Mouse (Mus musculus): ENCODE measurements around the gene Inf2. TPM values are rescaled to one million over a fixed set of nuclear protein-coding genes. Genes with fewer than 3 reads are reported as not detected.

Gene Inf2
- 10 to 100 TPM in 1 of 2 experiments, 1 to 10 TPM in 1; 9.9 to 11.0 TPM for polyA plus RNA-seq (2017; shearing (Covaris generic))

DNA sequence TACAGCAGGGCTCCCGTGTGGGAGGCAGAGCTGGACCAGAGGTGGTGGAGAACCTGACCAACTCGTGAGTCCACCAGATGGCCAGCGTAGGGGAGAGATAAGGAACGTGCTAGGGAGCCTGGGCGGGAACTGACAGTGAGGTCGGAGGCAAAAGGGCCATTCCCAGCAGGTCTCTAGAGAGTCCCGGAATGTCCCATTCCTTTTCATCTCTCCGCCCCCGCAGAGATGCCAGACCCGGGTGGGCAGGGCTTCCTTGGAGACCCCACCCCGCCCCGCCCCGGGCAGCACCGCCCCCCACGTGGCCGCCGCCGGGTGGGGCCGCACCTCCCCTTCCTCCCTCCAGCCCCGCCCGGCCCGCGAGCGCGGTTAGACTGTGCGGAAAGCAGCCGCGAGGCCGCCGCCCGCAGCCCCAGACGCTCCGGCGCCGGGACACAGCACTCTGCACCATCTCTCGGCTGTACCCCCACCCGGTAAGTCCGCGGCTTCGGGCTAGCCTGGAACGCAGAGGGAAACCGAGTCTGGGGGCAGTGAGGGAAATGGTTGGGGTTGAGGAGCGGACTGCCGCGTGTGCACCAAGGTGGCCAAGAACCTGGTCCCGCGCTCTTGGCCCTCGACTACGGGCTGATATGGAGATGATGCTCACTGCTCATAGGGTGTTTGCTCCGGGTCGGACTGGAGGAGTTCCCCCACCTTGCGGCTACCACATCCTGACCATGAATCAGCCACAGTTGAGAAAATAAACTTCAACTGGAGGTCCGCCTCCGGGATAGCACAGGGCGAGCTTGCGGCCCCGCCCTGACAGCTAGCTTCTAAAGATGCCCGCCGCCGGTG is at the start of gene Inf2:
Gene Inf2 (plus strand): TSS at position 359 of the 831 bp plus-strand sequence.
- peak; percentile 70 for ATAC-seq

DNA sequence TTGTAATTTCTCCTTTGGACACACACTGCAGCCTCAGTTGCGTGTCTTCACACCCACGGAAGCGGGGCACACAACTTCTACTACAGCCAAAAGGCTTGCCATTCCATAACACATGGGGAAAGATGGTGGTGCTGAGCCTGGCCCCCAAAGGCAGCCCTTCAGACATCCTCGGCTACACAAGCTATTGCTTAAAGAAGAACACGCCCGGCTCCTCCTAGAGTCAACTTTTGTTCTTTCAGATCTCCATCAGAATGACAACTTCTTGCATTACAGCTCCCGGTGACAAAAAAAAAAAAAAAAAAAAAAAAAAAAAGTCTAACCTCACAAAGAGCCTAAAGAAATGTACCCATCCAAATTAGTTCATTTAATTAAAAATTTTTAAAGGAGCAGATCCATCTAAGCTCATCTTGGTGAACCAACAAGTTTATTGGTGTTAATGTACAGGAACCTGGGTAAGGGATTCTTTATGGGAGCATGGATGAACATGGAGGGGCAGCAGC is 49.1 kb upstream of the Inf2 start:
- ATAC-seq, result no peak

DNA sequence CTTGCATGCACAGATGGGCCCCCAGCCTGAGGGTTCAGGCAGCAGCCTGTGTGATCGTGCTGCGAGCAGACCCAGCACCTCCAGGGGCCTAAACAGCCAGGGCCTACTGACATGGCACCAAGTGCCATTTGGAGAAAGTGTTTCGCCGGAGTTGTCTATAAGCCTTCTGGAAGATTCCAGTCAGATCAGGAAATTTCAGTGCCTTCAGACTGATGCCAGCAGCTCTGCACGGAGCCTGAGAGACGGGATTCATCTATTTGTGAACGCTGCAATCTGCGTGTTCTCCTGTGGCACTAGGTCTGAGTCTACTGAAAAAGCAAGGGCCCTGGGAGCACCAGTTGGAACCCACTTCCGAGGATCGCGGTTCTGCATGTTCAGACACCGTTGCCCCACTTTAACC is 48.3 kb upstream of the Inf2 start:
- no peak for ATAC-seq

DNA sequence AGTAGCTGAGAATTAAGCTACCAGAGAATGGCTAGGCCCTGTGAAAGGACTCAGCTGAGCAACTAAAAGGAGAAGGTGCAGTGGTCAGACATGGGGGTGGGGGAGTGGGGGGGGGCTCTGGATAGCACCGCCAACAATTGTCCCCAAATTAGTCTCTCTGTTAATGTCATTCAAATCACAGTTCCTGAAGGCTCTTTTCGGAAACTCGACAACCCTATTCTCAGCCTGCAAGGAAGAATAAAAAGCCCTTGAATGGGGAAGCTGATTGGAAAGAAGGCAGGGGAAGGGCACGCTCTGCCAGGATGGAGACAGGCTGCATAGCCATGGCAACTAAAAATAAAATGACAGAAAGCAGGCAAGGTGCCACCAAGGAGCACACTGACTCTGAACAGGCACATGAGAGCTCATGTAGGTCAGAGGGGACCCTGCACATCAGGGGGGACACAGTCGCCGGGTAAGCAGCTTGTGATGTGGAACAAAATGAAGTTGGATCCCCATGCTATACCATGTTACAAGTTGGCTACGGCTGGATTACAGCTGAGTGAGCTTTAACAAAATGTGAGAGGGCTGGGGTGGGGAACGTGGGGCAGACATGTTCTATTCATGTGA is 47.0 kb upstream of the Inf2 start:
- ATAC-seq, result no peak

DNA sequence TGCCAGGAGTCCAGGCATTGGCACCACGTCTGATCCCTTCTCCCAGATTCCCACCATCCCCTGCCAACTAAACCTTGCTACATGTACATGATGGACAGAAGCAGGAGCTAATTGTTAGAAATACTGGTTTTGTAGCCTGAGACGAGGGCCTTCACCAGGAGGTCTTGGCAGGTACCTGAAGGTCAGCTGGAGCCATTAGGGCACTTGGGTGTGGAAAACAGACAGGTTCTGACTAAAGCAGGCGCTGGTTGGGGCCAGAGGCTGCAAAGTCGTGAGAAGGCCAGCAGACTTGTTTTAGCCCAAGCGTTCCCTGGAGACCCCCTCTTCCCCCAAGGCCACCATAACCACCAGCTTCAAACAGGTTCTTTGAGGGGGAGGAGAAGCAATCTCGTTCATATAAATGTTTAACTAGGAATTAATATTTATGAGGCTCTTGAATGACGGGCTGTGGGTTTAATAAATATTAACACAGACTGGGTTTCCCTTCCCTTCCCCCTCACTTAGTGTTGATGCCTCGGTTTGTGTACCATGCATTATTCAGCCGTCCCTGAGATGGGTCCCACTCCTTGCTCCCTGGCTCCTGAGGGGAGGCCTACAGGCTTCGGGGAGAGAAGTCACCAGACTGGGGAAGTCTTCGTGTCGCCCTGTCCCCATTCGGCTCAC is 46.2 kb upstream of the Inf2 start:
- ATAC-seq, result no peak

DNA sequence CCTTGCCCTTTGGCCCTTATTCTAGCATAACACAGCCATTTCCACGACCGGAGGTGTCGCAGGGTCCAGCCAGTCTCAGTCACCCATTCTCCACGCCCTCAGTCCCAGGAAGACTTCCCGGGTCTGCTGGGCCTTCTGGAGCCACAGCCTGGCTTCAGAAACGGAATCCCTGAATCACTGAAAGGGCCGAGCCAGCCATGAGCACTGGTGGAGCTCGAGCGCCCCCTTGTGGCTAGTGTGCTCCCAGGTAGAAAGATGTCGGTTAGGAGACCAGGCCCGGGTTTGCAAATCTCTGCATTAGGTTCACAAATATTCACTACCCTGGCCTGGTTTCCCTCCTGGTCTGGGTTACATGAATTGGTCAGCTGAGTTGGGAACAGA is 45.7 kb upstream of the Inf2 start:
- no peak for ATAC-seq

DNA sequence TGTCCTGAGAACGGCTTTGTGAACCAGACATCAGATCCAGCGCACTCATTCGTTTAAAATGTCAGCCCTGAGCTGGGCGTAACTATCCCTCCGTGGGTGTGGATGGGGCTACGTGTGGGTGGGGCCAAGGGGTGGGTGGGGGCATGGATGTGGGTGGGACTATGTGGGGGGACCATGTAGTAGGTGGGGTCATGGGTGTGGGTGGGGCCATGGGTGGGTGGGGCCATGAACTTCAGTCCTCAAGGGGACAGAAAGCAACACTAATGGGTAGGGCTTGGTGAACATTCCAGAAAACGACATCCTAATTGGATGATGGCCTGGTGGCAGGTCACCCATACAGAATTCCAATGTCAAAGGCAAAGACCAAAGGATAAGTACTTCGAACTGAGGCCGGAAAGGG is 44.6 kb upstream of the Inf2 start:
- no peak for ATAC-seq

DNA sequence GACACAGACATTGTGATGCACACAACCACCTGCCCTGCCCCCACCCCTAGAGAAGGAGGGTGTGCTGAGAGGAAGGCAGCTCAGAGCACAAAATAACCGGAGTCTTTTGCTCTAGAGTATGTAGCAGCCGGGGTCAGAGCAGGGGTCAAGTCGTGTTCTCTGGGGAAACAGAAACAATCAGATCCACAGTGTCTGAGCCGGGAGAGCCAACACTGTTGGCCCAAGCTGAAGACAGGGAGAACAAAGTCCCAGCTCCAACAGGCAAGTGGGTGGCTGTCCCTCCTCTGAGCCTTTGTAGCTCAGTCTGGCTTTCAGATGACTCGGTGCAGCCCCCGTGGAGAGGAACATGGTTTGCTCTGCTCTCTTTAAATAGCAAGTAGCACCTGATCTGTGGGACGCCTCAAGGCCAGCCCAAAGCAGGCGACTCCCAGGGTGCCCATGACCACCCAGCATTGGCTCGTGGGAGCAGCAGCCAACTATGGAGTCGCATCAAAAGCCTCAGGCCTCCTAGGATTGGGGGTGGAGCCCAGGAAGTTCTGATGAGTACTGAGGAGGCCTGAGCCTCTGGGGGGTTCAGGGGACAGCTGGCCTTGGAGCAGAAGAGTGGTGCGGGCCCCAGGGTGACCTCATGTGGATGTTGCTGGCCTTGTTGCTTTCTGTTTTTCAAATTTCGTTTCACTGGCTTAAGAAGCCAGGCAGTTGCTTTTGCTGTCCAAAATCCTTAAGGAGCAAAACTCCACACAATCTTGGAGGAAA is 43.5 kb upstream of the Inf2 start:
- no peak for ATAC-seq

DNA sequence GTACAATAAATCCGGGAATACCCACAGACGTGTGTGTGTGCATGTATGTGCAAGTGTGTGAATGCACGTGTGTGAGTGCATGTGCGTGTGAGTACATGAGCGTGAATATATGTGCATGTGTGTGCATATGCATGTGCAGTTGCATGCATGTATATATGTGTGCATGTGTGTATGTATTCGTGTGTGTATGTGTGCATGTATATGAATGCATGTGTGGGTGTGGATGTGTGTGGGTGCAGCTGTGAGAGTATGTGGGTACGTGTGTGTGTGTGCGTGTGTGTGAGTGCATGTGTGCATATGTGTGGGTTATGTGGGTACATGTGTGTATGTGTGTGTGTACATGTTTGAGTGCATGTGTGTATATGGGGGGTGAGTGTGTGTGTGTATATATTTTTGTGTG is 42.5 kb upstream of the Inf2 start:
- ATAC-seq, result no peak

DNA sequence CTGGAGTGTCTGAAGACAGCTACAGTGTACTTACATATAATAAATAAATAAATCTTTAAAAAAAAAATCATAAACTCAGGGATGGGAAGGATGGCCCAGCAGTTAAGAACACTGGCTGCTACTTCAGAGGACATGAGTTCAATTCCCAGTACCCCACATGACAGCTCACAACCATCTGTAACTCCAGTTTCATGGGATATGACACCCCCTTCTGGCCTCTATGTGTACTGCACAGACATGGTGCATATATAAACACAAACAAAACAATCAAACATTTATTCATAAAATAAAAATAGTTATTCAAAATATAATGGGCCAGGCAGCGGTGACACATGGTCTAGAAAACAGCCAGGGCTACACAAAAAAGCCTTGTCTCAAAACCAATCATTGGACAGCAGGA is 39.3 kb upstream of the Inf2 start:
- no peak for ATAC-seq

DNA sequence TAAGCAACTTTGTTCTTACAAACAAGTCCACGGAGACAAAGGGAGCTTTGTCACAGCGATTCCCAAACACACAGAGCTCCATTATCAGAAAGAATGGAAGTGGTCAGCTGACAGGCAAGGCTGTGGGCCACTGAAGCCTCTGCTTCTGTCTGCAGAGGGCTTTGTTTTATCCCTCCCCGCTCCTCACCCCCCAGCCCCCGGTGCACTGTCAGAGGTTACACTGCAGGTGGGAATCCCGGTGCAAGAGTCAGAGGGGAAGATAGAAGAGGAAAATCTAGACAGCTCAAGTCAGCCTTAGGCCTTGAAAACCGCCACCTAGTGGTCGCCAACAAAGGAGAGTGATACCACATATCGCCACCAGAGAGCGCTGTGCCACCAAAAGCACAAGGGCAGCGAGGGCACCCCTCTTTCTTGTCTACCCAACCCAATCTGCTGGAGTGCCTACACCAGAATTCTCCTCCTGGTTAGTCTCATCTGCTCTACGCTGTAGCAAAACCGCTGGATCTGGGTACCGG is 36.7 kb upstream of the Inf2 start:
- peak; percentile 54 for ATAC-seq

DNA sequence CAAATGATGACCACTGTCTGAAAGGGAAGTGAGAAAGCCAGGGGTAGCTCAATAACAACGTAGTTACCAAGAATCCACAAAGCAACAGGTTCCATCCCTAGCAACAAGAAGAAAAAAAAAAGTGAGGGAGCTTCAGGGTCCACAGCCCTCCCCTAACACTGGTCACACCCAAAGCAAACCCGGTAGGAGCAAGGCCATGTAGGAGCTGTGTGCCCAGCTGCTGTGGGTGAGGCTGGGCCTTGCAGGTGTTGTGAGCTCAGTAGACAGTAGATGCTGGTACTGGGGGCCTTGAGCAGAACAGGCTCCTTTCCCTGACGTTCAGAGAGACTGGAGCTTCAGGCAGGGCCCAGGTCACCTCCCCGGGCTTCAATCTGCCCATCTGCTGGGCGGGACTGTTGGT is 36.1 kb upstream of the Inf2 start:
- no peak for ATAC-seq

DNA sequence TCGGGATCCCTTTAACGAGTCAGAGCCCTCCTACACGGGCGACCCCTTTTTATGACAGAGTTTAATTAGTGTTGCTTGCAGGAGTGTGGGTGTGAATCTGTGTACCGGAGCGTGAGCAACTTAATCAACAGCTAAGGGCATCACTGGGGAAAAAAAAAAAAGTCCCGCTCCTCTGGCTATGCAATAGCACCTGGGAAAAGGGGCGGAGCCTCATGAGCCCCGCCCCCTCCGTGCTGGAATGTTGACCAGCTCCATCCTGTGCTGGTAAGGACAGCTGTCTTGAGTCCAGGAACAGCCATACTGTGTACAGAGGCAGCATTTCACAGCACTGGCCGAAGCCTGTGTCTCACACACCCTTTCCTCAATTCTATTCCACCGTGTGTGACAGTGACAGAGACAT is 33.7 kb upstream of the Inf2 start:
- ATAC-seq, result no peak

DNA sequence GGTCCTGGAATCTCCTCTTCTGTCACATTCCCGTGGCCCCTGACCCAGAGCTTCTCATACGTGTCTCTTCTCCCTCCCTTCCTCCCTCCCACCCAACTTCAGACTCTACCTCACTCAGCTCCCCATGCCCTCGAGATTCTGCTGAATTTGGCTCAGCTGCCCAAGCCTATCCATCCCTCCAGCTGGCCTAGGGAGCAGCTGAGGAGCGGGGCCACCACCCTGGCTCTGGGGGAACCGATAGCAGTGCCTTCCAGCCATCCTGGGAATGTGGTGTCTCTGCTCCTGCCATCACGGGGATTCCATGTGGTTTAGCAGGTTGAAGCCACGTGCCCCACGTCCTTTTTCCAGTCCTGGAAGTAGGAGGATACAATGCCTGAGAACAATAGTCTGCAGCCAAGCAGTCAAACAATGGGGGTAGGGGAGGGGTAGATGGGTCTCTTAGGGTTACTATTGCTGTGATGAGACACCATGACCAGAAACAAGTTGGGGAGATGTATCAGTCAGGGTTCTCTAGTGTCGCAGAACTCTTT is 32.0 kb upstream of the Inf2 start:
- ATAC-seq, result no peak

DNA sequence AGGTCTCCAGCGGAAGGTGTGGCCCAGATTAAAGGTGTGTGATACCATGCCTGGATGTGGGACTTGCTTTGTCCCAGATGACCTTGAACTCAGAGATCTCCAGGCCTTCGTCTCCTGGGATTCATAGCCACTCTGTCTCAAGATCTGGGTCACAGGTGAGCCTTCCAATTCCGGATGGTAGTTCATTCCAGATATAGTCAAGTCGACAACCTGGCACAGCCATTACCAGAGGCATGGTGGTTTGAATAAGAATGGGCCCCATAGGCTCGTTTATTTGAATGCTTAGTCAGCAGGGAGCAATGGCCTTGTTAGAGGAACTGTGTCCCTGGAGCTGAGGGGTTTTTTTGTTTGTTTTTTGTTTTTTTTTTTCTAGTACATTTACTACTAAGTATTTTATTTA is 31.4 kb upstream of the Inf2 start:
- ATAC-seq, result no peak

DNA sequence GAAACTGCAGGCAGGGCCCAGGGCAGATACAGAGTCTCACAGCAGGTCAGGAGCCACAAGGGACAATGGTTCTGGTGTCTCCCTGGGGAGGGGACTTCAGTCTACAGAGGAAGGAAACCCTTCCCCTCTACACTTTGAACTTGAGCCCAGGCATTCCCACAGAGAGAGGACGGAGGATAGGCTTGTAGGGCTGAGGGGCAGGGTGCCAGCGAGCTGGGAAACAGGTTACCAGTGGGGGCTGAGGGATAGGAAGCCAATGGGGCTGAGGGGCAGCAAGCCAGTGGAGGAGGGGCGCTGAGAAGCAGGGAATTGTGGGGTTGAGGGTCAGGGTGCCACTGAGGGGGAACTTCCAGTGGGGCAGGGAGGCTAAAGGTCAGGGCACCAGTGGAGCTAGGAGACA is 29.4 kb upstream of the Inf2 start:
- ATAC-seq, result no peak

DNA sequence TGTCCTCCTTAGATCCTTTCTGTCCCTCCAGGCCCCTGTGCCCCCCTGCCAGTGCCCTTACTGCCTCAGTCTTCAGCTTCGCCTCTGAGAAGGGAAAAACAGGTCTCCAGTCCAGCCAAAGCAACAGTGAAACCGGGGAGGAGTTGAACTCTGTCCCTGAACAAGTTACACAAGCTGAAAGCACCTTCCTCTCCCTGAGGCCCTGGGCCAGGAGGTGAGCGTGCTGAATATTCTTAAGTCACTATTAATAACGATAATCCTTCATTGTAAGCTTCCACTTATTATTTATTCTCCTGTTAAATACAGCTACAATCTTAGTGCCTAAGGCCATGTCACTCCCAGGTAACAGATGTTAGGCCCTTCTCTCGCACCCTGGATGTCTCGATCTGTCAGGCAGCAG is 28.9 kb upstream of the Inf2 start:
- ATAC-seq, result no peak

DNA sequence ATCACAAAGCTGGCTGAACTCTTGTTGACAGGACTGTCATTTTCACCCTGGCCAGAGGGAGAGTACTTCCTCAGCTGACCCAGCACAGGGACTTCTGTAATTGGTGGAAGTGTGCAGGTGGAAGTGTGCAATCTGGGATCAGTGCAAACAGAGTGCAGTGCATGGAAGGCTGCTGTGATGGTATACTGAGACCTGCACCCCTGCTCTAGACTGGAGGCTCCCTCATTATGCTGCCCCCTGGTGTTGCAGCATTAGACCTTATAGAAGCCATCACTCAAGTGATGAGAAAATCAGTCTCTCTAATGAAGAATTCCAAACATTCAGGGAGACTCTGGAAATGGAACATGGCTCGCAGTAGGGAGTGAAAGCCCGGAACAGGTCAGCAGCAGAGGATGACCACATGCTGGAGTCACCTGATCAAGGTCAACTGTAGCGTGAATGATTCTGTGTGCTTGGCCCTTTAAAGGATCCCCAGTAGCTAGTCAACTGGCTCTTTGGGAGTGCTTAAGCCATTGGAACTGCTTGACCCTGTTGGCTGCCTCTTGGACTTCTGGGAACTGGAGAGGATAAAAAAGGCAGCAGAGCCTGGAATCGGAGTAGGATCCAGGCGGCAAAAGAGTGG is 28.3 kb upstream of the Inf2 start:
- ATAC-seq, result no peak

DNA sequence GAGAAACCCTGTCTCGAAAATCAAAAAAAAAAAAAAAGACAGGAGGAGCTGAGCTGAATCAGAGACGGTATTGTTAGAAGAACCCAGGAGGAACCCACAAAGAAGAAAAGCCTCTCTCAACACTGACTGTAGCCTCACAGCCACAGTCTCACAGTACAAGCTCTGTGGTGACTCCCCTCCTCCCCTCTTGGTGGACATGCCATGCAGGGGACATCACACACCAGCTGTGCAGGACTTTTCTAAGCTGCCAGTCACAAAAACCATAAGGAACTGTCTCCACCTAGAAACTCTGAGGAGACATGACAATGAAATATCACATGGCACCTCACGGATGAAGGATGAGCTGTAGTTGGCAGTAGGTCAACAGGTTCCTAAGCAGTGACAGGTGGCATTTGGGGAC is 27.4 kb upstream of the Inf2 start:
- no peak for ATAC-seq

DNA sequence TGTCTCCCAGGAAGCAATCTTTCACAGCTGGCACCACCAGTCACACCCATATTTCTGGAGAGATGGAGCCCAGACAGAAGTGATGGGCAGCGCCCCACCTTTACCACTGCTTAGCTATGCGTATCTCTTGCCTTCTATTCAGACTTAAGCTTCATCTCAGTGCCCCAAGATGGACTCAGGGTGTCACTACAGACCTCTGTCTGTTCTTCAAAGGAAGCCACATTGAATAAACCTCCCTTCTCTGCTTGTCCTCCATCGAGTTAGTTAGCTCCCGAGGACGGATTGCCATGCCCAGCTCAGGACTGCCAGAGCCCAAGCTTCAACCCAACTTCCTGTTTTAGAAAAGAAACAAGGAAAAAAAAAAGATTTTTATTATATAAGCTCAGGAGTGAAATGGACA is 26.1 kb upstream of the Inf2 start:
- ATAC-seq, result no peak

DNA sequence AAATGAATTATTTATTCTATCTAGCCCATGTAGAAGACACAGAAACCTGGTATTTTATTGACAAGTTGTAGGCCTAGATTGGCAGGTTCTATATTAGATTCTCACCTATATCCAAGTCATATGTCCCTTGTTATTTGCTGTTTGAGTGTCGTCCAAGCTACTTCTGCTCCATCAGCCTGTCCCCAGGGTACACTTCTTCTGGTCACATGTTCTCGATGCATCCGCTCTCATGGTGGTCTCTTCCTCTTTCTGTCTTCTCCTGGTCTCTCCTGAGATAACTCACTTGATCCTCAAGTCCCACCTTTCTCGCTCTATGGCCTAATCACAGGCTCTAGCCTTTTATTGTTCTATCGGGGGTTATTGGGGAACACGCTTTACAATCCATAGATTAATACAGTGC is 25.6 kb upstream of the Inf2 start:
- ATAC-seq, result no peak

DNA sequence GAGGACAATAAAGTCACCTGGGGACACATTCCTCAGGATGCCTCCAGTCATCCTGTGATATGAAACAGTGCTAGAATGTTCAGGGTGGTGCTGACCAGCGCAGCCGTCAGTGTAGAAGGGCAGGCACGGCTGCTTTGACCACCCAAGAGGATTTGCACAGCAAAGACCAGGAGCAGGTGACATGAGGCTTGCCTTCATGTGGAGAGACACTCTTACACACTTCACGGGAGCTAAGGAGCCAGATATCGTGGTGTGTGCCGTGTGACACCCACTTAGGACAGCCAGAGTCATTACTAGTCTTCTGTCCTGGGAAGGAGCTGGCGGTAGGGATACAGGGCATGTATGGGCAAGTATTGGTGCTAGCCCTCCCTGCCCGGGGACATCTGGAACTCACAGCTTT is 18.4 kb upstream of the Inf2 start:
- ATAC-seq, result no peak
